Mouse (Mus musculus) left cerebral cortex, adult 18-20 months (tissue): ENCODE results near the gene Ddx21. TPM values are rescaled to one million over a fixed set of nuclear protein-coding genes. Genes with fewer than 3 reads are reported as not detected.
A peak's percentile ranks its signal among the peaks of the same experiment; 100 is the strongest.
"Not testable (repeated sequence)": the region's sequence is repeated elsewhere in the genome, so short reads cannot be mapped to it uniquely, and the experiment has no call there.

Experiments
- DNase-seq, 2 experiments: peaks; one replicate each; pipeline ENCODE4 v3.0.0; 2021 to 2022; ENCODE audit warnings: low spot score in 2 of 2, mixed read lengths in 1 of 2
- long read RNA-seq, 2 experiments: library from polyadenylated mRNA; stranded (forward); transcript quantifications; one replicate each; pipeline ENCODE4 v2.0.0; 2021
- total RNA-seq, 2 experiments: library from RNA; stranded (reverse); gene quantifications; 2 replicates each; pipeline ENCODE4 v1.2.3; 2021

Ddx21 gene
- total RNA-seq, result 10 to 100 TPM; 21.1 to 21.3 TPM
- long read RNA-seq, experiment 1, full-length matches to known transcripts, result 10 of 14 reads
- long read RNA-seq, experiment 1, partial matches to known transcripts, result 3 of 14 reads
- long read RNA-seq, experiment 1, other reads (novel, unspliced or antisense), result 1 of 14 reads
- long read RNA-seq, experiment 2, full-length matches to known transcripts, result 6 of 8 reads
- long read RNA-seq, experiment 2, partial matches to known transcripts, result 2 of 8 reads
- long read RNA-seq, experiment 2, other reads (novel, unspliced or antisense), result 0 of 8 reads

GRCm38 (mm10) chr10:62602177-62603040 lies at the start of gene Ddx21:
Ddx21 (minus strand) TSS chr10:62602281.
- DNase-seq, result peak; percentile 91 to 94

GRCm38 (mm10) chr10:62650881-62651810 lies 49.1 kb upstream of the Ddx21 start, which contains the start of gene Ddx50:
Ddx50 (minus strand) TSS chr10:62651218.
- DNase-seq, result peak; percentile 99 to 100

GRCm38 (mm10) chr10:62650358-62650782 lies 48.3 kb upstream of the Ddx21 start:
- DNase-seq, result no peak

- DNase-seq, result no peak
Observed at GRCm38 (mm10) chr10:62604161-62604560, 2.1 kb upstream of the Ddx21 start.

GRCm38 (mm10) chr10:62603233-62604030 lies 1.4 kb upstream of the Ddx21 start:
- no peak for DNase-seq

GRCm38 (mm10) chr10:62601833-62602176 lies 276 bp downstream of the Ddx21 start:
- no peak for DNase-seq

GRCm38 (mm10) chr10:62601053-62601791 lies 859 bp downstream of the Ddx21 start:
- no peak for DNase-seq

GRCm38 (mm10) chr10:62600056-62600455 lies 2.0 kb downstream of the Ddx21 start:
- no peak for DNase-seq

- not testable (repeated sequence) for DNase-seq
Observed at GRCm38 (mm10) chr10:62599311-62599710, 2.8 kb downstream of the Ddx21 start.

- DNase-seq, result no peak
Observed at GRCm38 (mm10) chr10:62592496-62592895, 9.6 kb downstream of the Ddx21 start.

- DNase-seq, result peak; percentile 89 to 93
Observed at GRCm38 (mm10) chr10:62590200-62590599, 11.9 kb downstream of the Ddx21 start.

GRCm38 (mm10) chr10:62588616-62589015 lies 13.5 kb downstream of the Ddx21 start:
- DNase-seq, result no peak

- DNase-seq, result no peak
Observed at GRCm38 (mm10) chr10:62583245-62583644, 18.8 kb downstream of the Ddx21 start.

- no peak for DNase-seq
Observed at GRCm38 (mm10) chr10:62582701-62583100, 19.4 kb downstream of the Ddx21 start.

GRCm38 (mm10) chr10:62582263-62582662 lies 19.8 kb downstream of the Ddx21 start:
- DNase-seq, result no peak

- DNase-seq, result not testable (repeated sequence)
Observed at GRCm38 (mm10) chr10:62579129-62579528, 23.0 kb downstream of the Ddx21 start.

- DNase-seq, result peak; percentile 97 to 98
Observed at GRCm38 (mm10) chr10:62578338-62579100, 23.6 kb downstream of the Ddx21 start, which contains the start of gene Kif1bp. Kif1bp (minus strand) TSS chr10:62578457.

GRCm38 (mm10) chr10:62577673-62578337 lies 24.3 kb downstream of the Ddx21 start:
- peak; percentile 24 to 55 for DNase-seq
